Mouse (Mus musculus) myocyte (in vitro differentiated cells): ENCODE results near the gene Stat3. TPM values are rescaled to one million over a fixed set of nuclear protein-coding genes. Genes with fewer than 3 reads are reported as not detected.

Experiments used
- H3K27me3 ChIP-seq: one replicate; pipeline ENCODE4 v1.6.1; 2011; ENCODE audit not compliant: control insufficient read depth, insufficient read depth, insufficient read length
- H3K36me3 ChIP-seq: one replicate; pipeline ENCODE4 v1.6.1; 2011; ENCODE audit not compliant: control insufficient read depth, insufficient read depth
- H3K4me2 ChIP-seq: one replicate; pipeline ENCODE4 v1.6.1; 2011; ENCODE audit warnings: low read depth, control low read depth
- H3K4me3 ChIP-seq: one replicate; pipeline ENCODE4 v1.5.1; 2011; ENCODE audit warnings: mild to moderate bottlenecking, control low read depth, moderate library complexity
- H3K79me2 ChIP-seq: one replicate; pipeline ENCODE4 v1.6.1; 2011; ENCODE audit not compliant: control insufficient read depth, insufficient read depth
- H3ac ChIP-seq: one replicate; pipeline ENCODE4 v1.6.1; 2011; ENCODE audit not compliant: control insufficient read depth, insufficient read length
- CEBPB ChIP-seq: IDR thresholded peaks from 2 replicates; pipeline ENCODE4 v1.6.1; 2011; ENCODE audit warnings: mild to moderate bottlenecking, moderate library complexity; ENCODE audit not compliant: poor library complexity, insufficient read depth, severe bottlenecking
- E2F4 ChIP-seq: IDR thresholded peaks from one replicate; pipeline ENCODE4 v1.6.1; 2011; ENCODE audit warnings: mild to moderate bottlenecking, control low read depth, moderate library complexity; ENCODE audit not compliant: insufficient read depth
- MAX ChIP-seq: IDR thresholded peaks from one replicate; pipeline ENCODE4 v1.6.1; 2011; ENCODE audit warnings: low read depth, mild to moderate bottlenecking, control low read depth
- MYOD1 ChIP-seq, 3 experiments: IDR thresholded peaks; one replicate each; pipeline ENCODE4 v1.6.1; 2011; ENCODE audit warnings: control low read depth in 2 of 3, low read depth in 2 of 3, mild to moderate bottlenecking in 2 of 3, moderate library complexity in 1 of 3; ENCODE audit not compliant: insufficient read length in 2 of 3, control insufficient read depth in 1 of 3
- MYOG ChIP-seq, 3 experiments: IDR thresholded peaks; one replicate each; pipeline ENCODE4 v1.6.1; 2011; ENCODE audit warnings: control low read depth in 2 of 3, low read depth in 2 of 3, mild to moderate bottlenecking in 2 of 3; ENCODE audit not compliant: insufficient read length in 2 of 3, control insufficient read depth in 1 of 3, insufficient read depth in 1 of 3
- POLR2A ChIP-seq: IDR thresholded peaks from one replicate; pipeline ENCODE4 v1.6.1; 2011; ENCODE audit warnings: low read depth, mild to moderate bottlenecking, control low read depth, moderate library complexity; ENCODE audit not compliant: insufficient read length
- POLR2AphosphoS2 ChIP-seq: IDR thresholded peaks from one replicate; pipeline ENCODE4 v1.6.1; 2011; ENCODE audit warnings: low read depth, control low read depth; ENCODE audit not compliant: insufficient read length
- REST ChIP-seq: IDR thresholded peaks from one replicate; pipeline ENCODE4 v1.6.1; 2011; ENCODE audit warnings: mild to moderate bottlenecking, control low read depth, moderate library complexity; ENCODE audit not compliant: insufficient read depth, insufficient read length
- SRF ChIP-seq: IDR thresholded peaks from one replicate; pipeline ENCODE4 v1.6.1; 2011; ENCODE audit warnings: low read depth; ENCODE audit not compliant: control insufficient read depth, insufficient read length
- TCF12 ChIP-seq: IDR thresholded peaks from one replicate; pipeline ENCODE4 v1.6.1; 2011; ENCODE audit warnings: mild to moderate bottlenecking, control low read depth; ENCODE audit not compliant: poor library complexity, insufficient read depth, severe bottlenecking
- TCF3 ChIP-seq: IDR thresholded peaks from one replicate; pipeline ENCODE4 v1.6.1; 2011; ENCODE audit warnings: low read depth, control low read depth; ENCODE audit not compliant: insufficient read length
- USF1 ChIP-seq: IDR thresholded peaks from one replicate; pipeline ENCODE4 v1.6.1; 2011; ENCODE audit warnings: low read depth, mild to moderate bottlenecking, control low read depth, moderate library complexity
- polyA plus RNA-seq: library from polyadenylated mRNA; unstranded; fragments of >200 nt; fragmentation: generic; extraction: Trizol; gene quantifications from one replicate; pipeline ENCODE4 v1.2.1, GENCODE M21; 2012; ENCODE audit warnings: missing spikeins

Stat3 gene
- polyA plus RNA-seq, 1 experiment: 93.7 TPM

GRCm38 (mm10) chr11:100938711-100939511 is 429 bp downstream of the Stat3 start:
- peak overlapping the region; percentile 16 for H3K4me2 ChIP-seq
- no peaks in the 10 kb centered on the region for H3K27me3 ChIP-seq
- H3ac ChIP-seq: peak overlapping the region; percentile 31
- H3K4me3 ChIP-seq: peak overlapping the region; percentile 89
- H3K36me3 ChIP-seq: no peaks in the 10 kb centered on the region
- peaks cover 53% of the 10 kb centered on the region for H3K79me2 ChIP-seq
- TF ChIP-seq TCF12: no peak
- peak; percentile 96 for TF ChIP-seq POLR2A
- no peak for TF ChIP-seq USF1
- no peak for TF ChIP-seq SRF
- no peak for TF ChIP-seq CEBPB
- peak in 1 of 3 experiments; percentile 33 for TF ChIP-seq MYOD1 (IDR thresholded peaks at IDR 0.05; ENCODE audit: control insufficient read depth in 1 of 3, insufficient read length in 2 of 3, low read depth in 2 of 3)
- TF ChIP-seq MYOG (IDR thresholded peaks at IDR 0.05; ENCODE audit: control insufficient read depth in 1 of 3, insufficient read depth in 1 of 3, insufficient read length in 2 of 3, low read depth in 2 of 3): peak in 2 of 3 experiments; percentile 16 to 19
- TF ChIP-seq POLR2AphosphoS2: peak; percentile 96
- no peak for TF ChIP-seq E2F4

GRCm38 (mm10) chr11:100938112-100938511 is 1.2 kb downstream of the Stat3 start:
- peaks cover 60% of the 10 kb centered on the region for H3K79me2 ChIP-seq
- TF ChIP-seq CEBPB: peak; percentile 68
- TF ChIP-seq MAX: no peak
- TF ChIP-seq TCF12: no peak
- TF ChIP-seq POLR2AphosphoS2: no peak
- no peak for TF ChIP-seq MYOD1 (IDR thresholded peaks at IDR 0.05; ENCODE audit: control insufficient read depth in 1 of 3, insufficient read length in 2 of 3, low read depth in 2 of 3)
- no peak for TF ChIP-seq TCF3

GRCm38 (mm10) chr11:100937295-100937694 is 2.0 kb downstream of the Stat3 start:
- H3K27me3 ChIP-seq: no peaks in the 10 kb centered on the region
- TF ChIP-seq MAX (no peak), SRF (no peak), USF1 (no peak), TCF3 (no peak), MYOG (IDR thresholded peaks at IDR 0.05; ENCODE audit: control insufficient read depth in 1 of 3, insufficient read depth in 1 of 3, insufficient read length in 2 of 3, low read depth in 2 of 3) (no peak)
- H3K79me2 ChIP-seq: peaks cover 68% of the 10 kb centered on the region
- peak overlapping the region; percentile 89 for H3K4me3 ChIP-seq
- peak overlapping the region; percentile 75 for H3K4me2 ChIP-seq
- no peaks in the 10 kb centered on the region for H3K36me3 ChIP-seq
- no peak overlapping the region for H3ac ChIP-seq

More at GRCm38 (mm10) chr11:100938112-100938511, 1.2 kb downstream of the Stat3 start:
- H3K4me3 ChIP-seq: peak overlapping the region; percentile 89
- H3K27me3 ChIP-seq: no peaks in the 10 kb centered on the region
- H3K36me3 ChIP-seq: no peaks in the 10 kb centered on the region
- peak overlapping the region; percentile 75 for H3K4me2 ChIP-seq
- H3ac ChIP-seq: peak overlapping the region; percentile 31

- no peaks in the 10 kb centered on the region for H3K27me3 ChIP-seq
- no peak overlapping the region for H3ac ChIP-seq
- peaks cover 82% of the 10 kb centered on the region for H3K79me2 ChIP-seq
- no peak overlapping the region for H3K4me3 ChIP-seq
- TF ChIP-seq USF1: no peak
- no peaks in the 10 kb centered on the region for H3K36me3 ChIP-seq
- peak overlapping the region; percentile 75 for H3K4me2 ChIP-seq
These were observed 3.7 kb downstream of the Stat3 start for GRCm38 (mm10) chr11:100935373-100936355.

- no peaks in the 10 kb centered on the region for H3K36me3 ChIP-seq
- no peaks in the 10 kb centered on the region for H3K27me3 ChIP-seq
- TF ChIP-seq E2F4 (no peak), POLR2AphosphoS2 (no peak), TCF12 (no peak), MYOG (IDR thresholded peaks at IDR 0.05; ENCODE audit: control insufficient read depth in 1 of 3, insufficient read depth in 1 of 3, insufficient read length in 2 of 3, low read depth in 2 of 3) (no peak), MAX (no peak), POLR2A (no peak), CEBPB (no peak), REST (no peak), USF1 (no peak), SRF (no peak), MYOD1 (IDR thresholded peaks at IDR 0.05; ENCODE audit: control insufficient read depth in 1 of 3, insufficient read length in 2 of 3, low read depth in 2 of 3) (no peak), TCF3 (no peak)
- H3ac ChIP-seq: no peak overlapping the region
- peaks cover 91% of the 10 kb centered on the region for H3K79me2 ChIP-seq
- peak overlapping the region; percentile 8 for H3K4me3 ChIP-seq
- H3K4me2 ChIP-seq: peak overlapping the region; percentile 71
These were observed 8.0 kb downstream of the Stat3 start for GRCm38 (mm10) chr11:100931254-100931921.
